Mouse (Mus musculus) stomach, postnatal 0 days (tissue): Measurements from ENCODE around the gene Olfr222.

Source experiments
- CTCF ChIP-seq: IDR thresholded peaks from 2 replicates; pipeline ENCODE4 v1.5.1; 2016; ENCODE audit warnings: antibody characterized with exemption, low read depth, mild to moderate bottlenecking, moderate library complexity
- EP300 ChIP-seq: optimal IDR thresholded peaks from 2 replicates; pipeline ENCODE3; 2016; ENCODE audit warnings: antibody characterized with exemption

GRCm38 (mm10) chr11:59526472-59527080, 49.5 kb downstream of the Olfr222 start, which contains the start of gene Zkscan17:
- TF ChIP-seq CTCF (peak; percentile 61), EP300 (no peak)
